Comparison of ENCODE assay signal across 10 mouse cellular contexts in genomic region chr3:55114313-55115065, GRCm38 (mm10). TPM values are rescaled to one million over a fixed set of nuclear protein-coding genes. Genes with fewer than 3 reads are reported as not detected.
DNase-seq lines count a peak whose midpoint lies in the region; ATAC-seq and TF ChIP-seq lines count a peak whose summit lies in the region.
"Had no signal": no experiment of that assay in that cellular context is flagged by ENCODE, and none has a peak within 500 bp of the region (broad histone marks: within the 10 kb centered on the region; RNA-seq: fewer than 3 reads in every experiment).

No protein-coding gene starts in this region.

- no peak for ATAC-seq in liver, postnatal 0 days
- no peak for ATAC-seq in midbrain, embryonic 16.5 days
- ATAC-seq in megakaryocyte-erythroid progenitor cell, adult 5-6 weeks (replicated peaks; ENCODE audit: low FRiP score, low TSS enrichment, poor library complexity, severe bottlenecking) = no peak
- ATAC-seq: forebrain, embryonic 15.5 days had no signal

- no peak for TF ChIP-seq CTCF in liver, postnatal 0 days (IDR thresholded peaks at IDR 0.05; ENCODE audit: low read depth)

- no peaks in the 10 kb centered on the region for H3K9me3 ChIP-seq in liver, postnatal 0 days (ENCODE audit: low read length)
- no peaks in the 10 kb centered on the region for H3K9me3 ChIP-seq in midbrain, embryonic 16.5 days (replicated peaks; ENCODE audit: control insufficient read depth, low read length, poor library complexity, severe bottlenecking)
- H3K9me3 ChIP-seq: forebrain, embryonic 15.5 days; neural tube, embryonic 13.5 days had no signal

- H3K9ac ChIP-seq in liver, postnatal 0 days (replicated peaks) = no peak overlapping the region
- no peak overlapping the region for H3K9ac ChIP-seq in midbrain, embryonic 16.5 days (ENCODE audit: low read depth, low read length)
- H3K9ac ChIP-seq: forebrain, embryonic 15.5 days; neural tube, embryonic 13.5 days had no signal

- 0 out of 2 replicates have a peak overlapping the region, but pooled peaks have one; percentile 19 for H3K4me2 ChIP-seq in liver, postnatal 0 days (ENCODE audit: low read depth, low read length)
- H3K4me2 ChIP-seq in midbrain, embryonic 16.5 days (ENCODE audit: low read length) = no peak overlapping the region
- H3K4me2 ChIP-seq: forebrain, embryonic 15.5 days had no signal

- peak overlapping the region; percentile 1; the same call in 1 of the 2 replicates for H3K27ac ChIP-seq in liver, postnatal 0 days (ENCODE audit: low read depth)
- H3K27ac ChIP-seq in midbrain, embryonic 16.5 days (ENCODE audit: low read length) = no peak overlapping the region
- H3K27ac ChIP-seq: forebrain, embryonic 15.5 days; neural tube, embryonic 13.5 days had no signal

- WGBS in liver, postnatal 0 days (ENCODE audit: insufficient replicate concordance) = 54% methylated on average over 7 of the region's 7 CpGs
- 76% methylated on average over 7 of the region's 7 CpGs for WGBS in midbrain, embryonic 16.5 days

- no peak overlapping the region for H3K4me3 ChIP-seq in liver, postnatal 0 days (ENCODE audit: low read depth, low read length)
- H3K4me3 ChIP-seq in midbrain, embryonic 16.5 days (ENCODE audit: low read depth, low read length) = no peak overlapping the region
- H3K4me3 ChIP-seq: forebrain, embryonic 15.5 days; neural tube, embryonic 13.5 days had no signal

- H3K36me3 ChIP-seq in liver, postnatal 0 days (replicated peaks; ENCODE audit: insufficient read depth, low read length) = peaks cover 13% of the 10 kb centered on the region
- peaks cover 24% of the 10 kb centered on the region for H3K36me3 ChIP-seq in midbrain, embryonic 16.5 days (ENCODE audit: control insufficient read depth, insufficient read depth, low read length)

- peaks cover 20% of the 10 kb centered on the region for H3K4me1 ChIP-seq in liver, postnatal 0 days (ENCODE audit: insufficient read depth)
- H3K4me1 ChIP-seq in midbrain, embryonic 16.5 days (ENCODE audit: control insufficient read depth, insufficient read depth, low read length) = peaks cover 12% of the 10 kb centered on the region

- peak; percentile 34 for DNase-seq in kidney, adult 11 months
- no peak for DNase-seq in kidney, postnatal 4 days
- peak; percentile 15 for DNase-seq in ZHBTc4 (ENCODE audit: low read depth, low spot score)
- DNase-seq in gastrocnemius, postnatal 25 days = peak; percentile 56
- no peak for DNase-seq in liver, postnatal 0 days
- no peak for DNase-seq in right cerebral cortex, adult 18-20 months

- H3K27me3 ChIP-seq in liver, postnatal 0 days (ENCODE audit: insufficient read depth, low read length) = no peaks in the 10 kb centered on the region
- H3K27me3 ChIP-seq in midbrain, embryonic 16.5 days (ENCODE audit: control insufficient read depth, insufficient read depth, low read depth, low read length) = no peaks in the 10 kb centered on the region
- H3K27me3 ChIP-seq: forebrain, embryonic 15.5 days; neural tube, embryonic 13.5 days had no signal

- TF ChIP-seq EP300 in liver, postnatal 0 days (IDR thresholded peaks at IDR 0.05; ENCODE audit: low read depth) = no peak

RNA-seq across cellular contexts. Expression of gene Spg20, which starts 2.6 kb away (rescaled TPM):
- total RNA-seq in gastrocnemius, postnatal 25 days (2021) = 10 to 100 TPM; 24.8 to 28.6 TPM
- 7.9 and 10.6 TPM in 2 replicates for polyA plus RNA-seq in liver, postnatal 0 days (2015; fragmentation: Nextera tagmentation; extraction: Ambion mirVana)
- polyA plus RNA-seq in midbrain, embryonic 16.5 days (2015; fragmentation: Nextera tagmentation; extraction: Ambion mirVana) = 13.3 and 14.6 TPM in 2 replicates
- 12.3 and 16.4 TPM in 2 replicates for total RNA-seq in megakaryocyte-erythroid progenitor cell, adult 5-6 weeks (2014; fragmentation: Nextera tagmentation)
- 32.3 and 33.2 TPM in 2 replicates for total RNA-seq in megakaryocyte-erythroid progenitor cell, adult 5-6 weeks (2017)

RNA-seq across cellular contexts. Expression of gene Ccdc169, which starts 22.6 kb away (rescaled TPM):
- total RNA-seq in gastrocnemius, postnatal 25 days (2021) = not detected
- not detected in 2 replicates for polyA plus RNA-seq in liver, postnatal 0 days (2015; fragmentation: Nextera tagmentation; extraction: Ambion mirVana)
- polyA plus RNA-seq in midbrain, embryonic 16.5 days (2015; fragmentation: Nextera tagmentation; extraction: Ambion mirVana) = 0.10 TPM in 1 of 2 replicates, not detected in the other
- 0.84 TPM in 1 of 2 replicates, not detected in the other for total RNA-seq in megakaryocyte-erythroid progenitor cell, adult 5-6 weeks (2014; fragmentation: Nextera tagmentation)
- not detected in 2 replicates for total RNA-seq in megakaryocyte-erythroid progenitor cell, adult 5-6 weeks (2017)
- polyA plus RNA-seq: neural tube, embryonic 13.5 days had no signal

RNA-seq across cellular contexts. Expression of gene Ccna1, which starts 59.2 kb away (rescaled TPM):
- not detected for total RNA-seq in gastrocnemius, postnatal 25 days (2021)
- not detected in 2 replicates for polyA plus RNA-seq in liver, postnatal 0 days (2015; fragmentation: Nextera tagmentation; extraction: Ambion mirVana)
- polyA plus RNA-seq in midbrain, embryonic 16.5 days (2015; fragmentation: Nextera tagmentation; extraction: Ambion mirVana) = 1.8 and 2.2 TPM in 2 replicates
- total RNA-seq in megakaryocyte-erythroid progenitor cell, adult 5-6 weeks (2014; fragmentation: Nextera tagmentation) = not detected in 2 replicates
- not detected in 2 replicates for total RNA-seq in megakaryocyte-erythroid progenitor cell, adult 5-6 weeks (2017)

Comparison
In these comparisons a context has a peak if more than half of its experiments do, and no peak if none do; other contexts are left out.
1. DNase-seq: peak in kidney, adult 11 months (single experiment), ZHBTc4 (single experiment) and gastrocnemius, postnatal 25 days (single experiment); none in kidney, postnatal 4 days (0 of 2), liver, postnatal 0 days (single experiment) and right cerebral cortex, adult 18-20 months (single experiment).